Mouse (Mus musculus): ENCODE measurements around the gene Pign.

Gene Pign

GRCm38 (mm10) chr1:105663171-105663961 is at the start of gene Pign, which contains the start of gene Relch:
Pign (minus strand) TSS chr1:105663677.
Relch (plus strand) TSS chr1:105663861.
- in situ Hi-C loops (cut with MboI; ENCODE audit: low pct_unique_long_range_greater_than_20kb in 1 of 2, low sequenced_read_pairs in 2 of 2, unreplicated experiment in 1 of 2) = no loop called here

DNA sequence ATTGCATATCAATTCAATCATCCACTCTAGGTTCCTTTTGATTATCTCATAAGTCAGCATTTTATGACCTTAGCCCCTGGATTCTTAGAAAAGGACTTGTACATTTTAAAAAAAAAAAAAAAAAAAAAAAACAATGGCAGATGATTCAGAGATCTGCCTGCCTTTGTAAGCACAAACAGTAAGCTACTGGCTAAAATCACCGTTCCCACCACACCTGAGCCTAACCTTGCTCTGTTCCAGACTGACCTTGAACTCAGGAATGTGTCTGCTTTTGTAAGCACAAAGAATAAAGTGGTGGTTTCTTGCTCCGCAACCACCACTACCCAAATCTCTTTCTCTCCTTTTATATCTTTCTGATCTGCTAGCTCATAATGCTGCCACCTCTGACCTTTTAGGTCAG is 49.3 kb upstream of the Pign start:
- in situ Hi-C loops (cut with MboI; ENCODE audit: low pct_unique_long_range_greater_than_20kb in 1 of 2, low sequenced_read_pairs in 2 of 2, unreplicated experiment in 1 of 2) = no loop called here

DNA sequence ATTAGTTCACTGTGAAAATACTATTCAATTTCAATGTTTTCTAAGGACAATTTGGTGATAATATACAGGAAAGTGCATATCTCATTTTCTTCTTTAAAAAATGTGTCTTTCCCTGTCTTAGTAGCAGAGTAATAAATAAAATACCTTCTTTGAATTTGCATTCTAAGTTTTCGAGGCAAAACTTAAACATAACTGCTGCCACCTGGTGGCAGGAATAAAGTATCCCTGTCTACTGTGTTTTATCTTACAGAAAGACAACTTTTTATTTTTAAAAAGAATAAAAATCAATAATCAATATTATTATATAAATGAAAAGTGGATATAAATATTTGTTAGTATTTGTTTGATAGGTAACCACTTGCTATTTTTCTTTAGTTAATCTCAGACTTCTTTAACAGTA is 47.8 kb upstream of the Pign start:
- in situ Hi-C loops (cut with MboI; ENCODE audit: low pct_unique_long_range_greater_than_20kb in 1 of 2, low sequenced_read_pairs in 2 of 2, unreplicated experiment in 1 of 2) = no loop called here

GRCm38 (mm10) chr1:105709415-105709814 is 45.9 kb upstream of the Pign start:
- in situ Hi-C loops (cut with MboI; ENCODE audit: low pct_unique_long_range_greater_than_20kb in 1 of 2, low sequenced_read_pairs in 2 of 2, unreplicated experiment in 1 of 2) = no loop called here

DNA sequence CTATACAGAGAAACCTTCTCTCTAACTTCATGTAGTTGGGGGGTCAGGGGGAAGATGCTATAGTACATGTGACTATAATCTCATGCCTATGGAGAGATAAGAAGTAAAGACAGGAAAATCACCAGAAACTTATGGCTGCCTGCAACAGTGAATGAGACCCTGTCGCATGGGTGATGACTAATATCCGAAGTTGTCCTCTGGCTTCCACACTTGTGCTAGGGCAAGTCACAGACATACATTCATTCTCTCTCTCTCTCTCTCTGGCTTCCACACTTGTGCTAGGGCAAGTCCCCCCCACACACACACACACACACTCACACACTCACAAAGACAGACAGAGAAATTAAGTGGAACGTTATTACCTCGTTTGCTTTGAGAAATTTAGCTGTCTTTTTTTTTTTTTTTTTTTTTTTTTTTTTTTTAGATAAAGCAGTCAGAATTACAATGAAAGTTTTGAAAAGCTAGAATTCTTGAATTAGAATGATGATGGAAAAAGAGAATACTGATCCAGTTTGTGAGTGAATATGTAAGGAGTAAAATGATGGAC is 37.6 kb upstream of the Pign start:
- in situ Hi-C loops (cut with MboI; ENCODE audit: low pct_unique_long_range_greater_than_20kb in 1 of 2, low sequenced_read_pairs in 2 of 2, unreplicated experiment in 1 of 2) = no loop called here

GRCm38 (mm10) chr1:105695581-105695980 is 32.1 kb upstream of the Pign start:
- in situ Hi-C loops (cut with MboI; ENCODE audit: low pct_unique_long_range_greater_than_20kb in 1 of 2, low sequenced_read_pairs in 2 of 2, unreplicated experiment in 1 of 2) = no loop called here

DNA sequence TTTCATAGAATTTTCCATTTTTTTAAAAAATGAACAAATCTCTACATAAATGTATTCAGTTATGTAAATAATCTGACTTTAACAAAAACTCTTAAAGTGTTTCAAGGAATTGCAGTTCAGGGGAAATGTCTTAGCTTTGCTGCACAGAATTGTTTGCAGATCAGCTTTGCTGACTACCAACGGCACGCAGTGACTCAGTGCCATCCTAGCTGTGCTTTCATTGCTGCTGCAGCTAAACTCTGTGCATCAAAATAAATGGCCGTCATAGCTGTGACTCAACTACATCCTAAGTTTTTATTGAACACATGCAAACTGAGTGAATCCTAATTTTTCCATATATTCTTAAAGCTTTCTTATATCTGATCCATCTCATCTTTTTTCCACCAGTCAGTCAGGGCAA is 22.0 kb upstream of the Pign start:
- in situ Hi-C loops (cut with MboI; ENCODE audit: low pct_unique_long_range_greater_than_20kb in 1 of 2, low sequenced_read_pairs in 2 of 2, unreplicated experiment in 1 of 2) = no loop called here

DNA sequence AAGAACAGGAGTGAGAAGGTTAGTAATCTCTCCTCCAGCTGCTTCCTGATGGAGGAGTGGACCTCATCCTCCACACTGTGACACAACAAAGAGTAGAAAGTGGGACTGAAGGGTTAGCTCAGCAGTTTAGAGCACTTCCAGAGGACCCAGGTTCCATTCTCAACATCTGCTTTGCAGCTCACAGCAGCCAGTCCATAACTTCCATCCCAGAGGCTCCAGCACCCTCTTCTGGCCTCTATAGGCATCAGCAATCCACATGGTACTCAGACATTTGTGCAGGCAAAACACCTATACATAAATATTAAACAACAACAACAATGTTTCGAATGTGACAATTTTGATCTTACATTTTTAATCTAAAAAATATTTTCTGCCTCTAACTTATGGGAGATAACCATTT is 17.1 kb upstream of the Pign start:
- in situ Hi-C loops (cut with MboI; ENCODE audit: low pct_unique_long_range_greater_than_20kb in 1 of 2, low sequenced_read_pairs in 2 of 2, unreplicated experiment in 1 of 2) = no loop called here

GRCm38 (mm10) chr1:105674763-105675162 is 11.3 kb upstream of the Pign start:
- in situ Hi-C loops (cut with MboI; ENCODE audit: low pct_unique_long_range_greater_than_20kb in 1 of 2, low sequenced_read_pairs in 2 of 2, unreplicated experiment in 1 of 2) = no loop called here

DNA sequence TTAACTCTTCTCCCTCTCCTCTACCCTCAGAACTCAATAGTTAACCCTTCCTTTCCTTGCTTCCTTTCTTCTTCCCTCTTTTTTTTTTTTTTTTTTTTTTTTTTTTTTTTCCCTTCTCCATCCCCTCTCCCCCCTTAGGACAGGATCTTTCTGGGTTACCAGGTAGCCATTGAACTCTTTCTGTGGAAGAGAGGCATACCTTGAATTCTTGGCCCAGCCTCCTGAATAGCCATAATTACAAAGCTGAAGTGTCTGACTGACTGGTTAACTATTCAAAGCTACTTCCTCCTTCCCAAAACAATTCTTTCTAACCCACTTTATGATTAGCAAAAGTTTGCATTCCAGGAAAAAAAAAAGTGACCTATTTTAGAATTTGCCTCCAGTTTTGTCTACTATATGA is 6.2 kb upstream of the Pign start:
- in situ Hi-C loops (cut with MboI; ENCODE audit: low pct_unique_long_range_greater_than_20kb in 1 of 2, low sequenced_read_pairs in 2 of 2, unreplicated experiment in 1 of 2) = no loop called here

GRCm38 (mm10) chr1:105663962-105664812 is 710 bp upstream of the Pign start:
- in situ Hi-C loops (cut with MboI; ENCODE audit: low pct_unique_long_range_greater_than_20kb in 1 of 2, low sequenced_read_pairs in 2 of 2, unreplicated experiment in 1 of 2) = no loop called here

DNA sequence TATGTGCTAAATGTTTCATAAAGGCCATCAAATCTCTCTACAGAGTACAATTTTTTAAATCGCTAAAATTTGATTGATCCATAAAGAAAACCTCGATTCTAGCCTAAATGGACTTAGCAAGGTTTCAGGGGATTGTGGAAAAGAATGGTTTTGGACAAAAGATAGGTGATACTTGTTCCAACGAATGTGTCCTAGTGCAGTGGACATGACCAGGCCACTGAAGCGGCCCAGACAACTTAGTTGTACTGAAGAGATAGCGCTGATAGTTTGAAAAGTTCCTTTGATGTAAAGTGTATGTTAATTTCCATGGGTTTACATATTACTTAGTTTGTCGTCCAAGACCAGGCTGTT is 682 bp downstream of the Pign start:
- in situ Hi-C loops (cut with MboI; ENCODE audit: low pct_unique_long_range_greater_than_20kb in 1 of 2, low sequenced_read_pairs in 2 of 2, unreplicated experiment in 1 of 2) = no loop called here

DNA sequence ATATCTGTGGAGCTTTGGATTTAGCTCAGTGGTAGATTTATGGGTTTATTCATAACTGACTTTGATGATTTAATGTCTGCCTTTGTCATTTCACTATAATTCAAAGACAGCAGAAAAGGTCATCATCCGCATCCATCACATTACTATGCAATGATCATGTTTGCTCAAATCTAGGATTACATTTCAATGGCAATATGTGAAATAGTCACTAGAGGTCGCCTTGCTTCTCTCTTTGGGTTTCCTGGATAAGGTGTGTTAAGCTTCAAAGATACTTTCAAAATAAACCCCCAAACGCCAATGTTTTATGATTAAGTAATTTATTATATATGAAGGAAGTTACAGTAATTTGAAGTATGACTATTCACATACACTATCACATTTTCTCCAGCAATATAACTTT is 3.5 kb downstream of the Pign start:
- in situ Hi-C loops (cut with MboI; ENCODE audit: low pct_unique_long_range_greater_than_20kb in 1 of 2, low sequenced_read_pairs in 2 of 2, unreplicated experiment in 1 of 2) = no loop called here

GRCm38 (mm10) chr1:105653981-105654380 is 9.5 kb downstream of the Pign start:
- in situ Hi-C loops (cut with MboI; ENCODE audit: low pct_unique_long_range_greater_than_20kb in 1 of 2, low sequenced_read_pairs in 2 of 2, unreplicated experiment in 1 of 2) = no loop called here

DNA sequence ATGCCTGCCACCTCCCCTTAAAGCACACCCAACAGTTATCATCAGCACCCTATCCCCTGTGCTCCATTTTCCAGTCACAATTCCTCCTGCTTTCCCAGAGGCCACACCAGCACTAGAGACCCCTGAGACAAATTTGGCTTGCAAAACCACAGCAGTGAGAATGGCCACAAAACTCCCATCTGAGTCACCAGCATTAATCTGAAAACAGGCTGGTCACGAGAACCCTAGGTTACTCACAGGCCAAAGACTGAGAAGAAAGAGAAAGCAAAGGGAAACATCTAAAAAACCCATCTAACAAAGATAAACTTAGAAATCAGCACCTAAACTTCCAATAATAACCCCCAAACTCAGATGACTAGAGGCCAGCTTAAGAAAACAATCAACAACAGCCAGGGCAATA is 12.8 kb downstream of the Pign start:
- in situ Hi-C loops (cut with MboI; ENCODE audit: low pct_unique_long_range_greater_than_20kb in 1 of 2, low sequenced_read_pairs in 2 of 2, unreplicated experiment in 1 of 2) = no loop called here

GRCm38 (mm10) chr1:105644093-105644492 is 19.4 kb downstream of the Pign start:
- in situ Hi-C loops (cut with MboI; ENCODE audit: low pct_unique_long_range_greater_than_20kb in 1 of 2, low sequenced_read_pairs in 2 of 2, unreplicated experiment in 1 of 2) = loop anchor here (25.0 kb wide), 1 partner anchor 657 kb away; no protein-coding TSS in a partner anchor

GRCm38 (mm10) chr1:105630481-105630880 is 33.0 kb downstream of the Pign start:
- in situ Hi-C loops (cut with MboI; ENCODE audit: low pct_unique_long_range_greater_than_20kb in 1 of 2, low sequenced_read_pairs in 2 of 2, unreplicated experiment in 1 of 2) = loop anchor here (25.0 kb wide), 1 partner anchor 643 kb away; no protein-coding TSS in a partner anchor

DNA sequence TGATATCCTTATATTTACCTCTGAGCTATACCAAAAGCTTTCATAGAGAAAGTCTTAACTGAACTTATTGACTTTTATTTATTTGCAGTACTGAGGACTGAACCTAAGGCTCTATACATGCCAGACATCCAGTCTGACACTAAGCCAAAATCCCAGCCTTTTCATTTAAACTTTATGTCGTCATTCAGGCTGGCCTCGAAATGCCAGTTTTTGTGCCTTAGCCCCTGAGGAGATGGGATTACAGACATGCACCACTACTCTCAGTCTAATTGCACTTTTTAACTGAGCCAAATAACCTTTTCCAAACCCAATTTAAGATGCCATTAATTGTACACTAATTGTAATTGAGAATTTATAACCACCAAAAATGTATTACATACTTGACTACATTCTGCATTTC is 73.8 kb downstream of the Pign start:
- in situ Hi-C loops (cut with MboI; ENCODE audit: low pct_unique_long_range_greater_than_20kb in 1 of 2, low sequenced_read_pairs in 2 of 2, unreplicated experiment in 1 of 2) = no loop called here

DNA sequence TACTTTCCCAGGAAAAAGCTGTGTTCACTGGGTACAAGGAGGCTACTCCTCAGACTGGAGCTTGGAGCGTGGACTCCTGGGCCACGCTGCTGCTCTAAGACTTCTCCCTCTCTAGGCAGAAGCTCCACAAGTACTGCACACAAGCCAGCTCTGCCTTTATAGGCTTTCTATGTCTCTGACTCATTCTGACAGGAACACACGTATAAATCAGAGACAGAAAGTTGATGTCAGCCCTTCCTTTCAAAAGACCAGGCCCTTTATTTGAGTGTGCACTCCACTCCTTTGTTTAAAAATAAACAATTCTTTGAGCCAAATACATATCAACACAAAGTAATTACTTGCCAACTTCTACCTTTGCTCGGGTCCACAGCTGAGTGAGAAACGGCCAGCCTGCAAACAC is 74.8 kb downstream of the Pign start:
- in situ Hi-C loops (cut with MboI; ENCODE audit: low pct_unique_long_range_greater_than_20kb in 1 of 2, low sequenced_read_pairs in 2 of 2, unreplicated experiment in 1 of 2) = no loop called here
